Mouse (Mus musculus): ENCODE data around the gene Zscan4-ps2. TPM values are rescaled to one million over a fixed set of nuclear protein-coding genes. Genes with fewer than 3 reads are reported as not detected.
"Not testable (repeated sequence)": the region's sequence is repeated elsewhere in the genome, so short reads cannot be mapped to it uniquely, and the experiment has no call there.

Gene Zscan4-ps2
- total RNA-seq (2021) = not detected
- long read RNA-seq = 0 reads

DNA sequence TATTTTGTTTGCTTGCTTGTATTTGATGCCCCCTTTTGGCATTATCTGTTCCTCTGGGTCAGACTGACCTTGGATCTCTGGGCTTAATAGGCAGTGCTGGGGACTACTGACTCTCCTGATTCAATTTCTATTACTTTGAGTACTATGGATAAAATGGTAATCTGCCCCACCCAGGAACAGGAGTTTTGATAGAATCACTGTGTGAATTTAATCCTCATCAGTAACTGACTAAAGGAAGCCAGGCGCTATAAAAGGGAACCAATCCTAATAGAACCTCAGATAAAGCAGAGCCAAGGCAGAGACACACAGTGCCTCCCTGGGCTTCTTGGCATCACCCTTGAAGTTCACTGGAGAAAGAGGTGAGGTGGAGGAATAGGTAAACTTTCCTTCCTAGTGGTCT is at the start of gene Zscan4-ps2:
TSS of gene Zscan4-ps2 (plus strand) at position 301 of the 400 bp plus-strand sequence.
- DNase-seq (ENCODE audit: low spot score in 2 of 2) = not testable (repeated sequence)

Other genes with a start within 250 kb of the Zscan4-ps2 start
- not detected for gene Zscan4e, start 203.6 kb upstream of the Zscan4-ps2 start, total RNA-seq (2021)
- gene Zscan4f, start 116.4 kb upstream of the Zscan4-ps2 start, total RNA-seq (2021) = not detected
- not detected for gene Zscan4-ps3, start 95.0 kb downstream of the Zscan4-ps2 start, total RNA-seq (2021)
- not detected for gene Vmn1r72, start 165.8 kb downstream of the Zscan4-ps2 start, total RNA-seq (2021)
- not detected for gene Vmn1r73, start 216.0 kb downstream of the Zscan4-ps2 start, total RNA-seq (2021)